Mouse (Mus musculus): ENCODE results near the gene Mad2l2. TPM values are rescaled to one million over a fixed set of nuclear protein-coding genes. Genes with fewer than 3 reads are reported as not detected.

Mad2l2 gene
- polyA plus RNA-seq, 1 experiment from 2014 or later, result 83.6 TPM

DNA sequence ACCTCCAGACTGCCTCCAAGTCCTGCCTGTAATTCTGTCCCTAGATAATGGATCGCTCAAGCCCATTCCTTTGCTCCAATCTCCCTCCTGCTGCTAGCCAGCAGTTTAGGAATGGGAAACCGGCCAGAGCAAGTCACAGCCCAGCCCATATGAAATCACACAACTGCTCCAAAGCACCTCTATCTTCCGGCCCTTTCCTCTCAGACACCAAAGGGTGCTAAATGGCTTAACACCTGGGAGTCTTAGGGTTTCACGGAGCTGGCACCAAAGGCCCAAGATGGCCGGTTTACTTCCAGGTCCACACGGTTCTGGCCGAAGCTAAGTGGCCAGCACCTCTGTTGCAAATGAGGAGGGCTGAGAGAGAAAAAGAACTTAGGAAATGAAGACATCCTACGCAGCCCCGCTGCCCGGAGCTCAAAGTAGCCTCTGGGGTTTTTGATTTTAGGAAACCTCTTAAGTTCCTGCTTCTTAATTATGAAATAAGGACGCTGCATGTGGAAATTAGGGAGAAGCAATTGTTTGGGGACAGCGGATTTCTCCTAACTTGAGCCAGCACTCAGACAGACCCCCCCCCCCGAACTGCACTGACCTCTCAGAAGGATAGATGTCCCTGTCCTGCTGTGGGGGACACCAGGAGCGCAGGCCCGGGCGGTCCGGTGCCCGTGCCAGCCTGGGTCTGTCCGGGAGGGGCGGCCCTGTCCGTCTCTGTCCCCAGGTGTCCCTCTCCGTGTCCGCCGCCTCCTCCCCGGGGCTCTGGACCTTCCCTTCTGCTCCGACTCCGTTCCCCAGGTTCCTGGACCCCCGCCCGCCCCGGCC is 42.9 kb upstream of the Mad2l2 start:
- WGBS, result 2% methylated on average over 30 of the region's 30 CpGs
- ATAC-seq (ENCODE audit: low FRiP score) (peak; percentile 77), DNase-seq (ENCODE audit: low spot score, missing footprints) (peak; percentile 90)
- H3K36me3 ChIP-seq (ENCODE audit: control insufficient read depth, insufficient read depth, low read length), result no peaks in the 10 kb centered on the region
- H3K27ac ChIP-seq (ENCODE audit: low read depth, low read length), result no peak overlapping the region
- peak overlapping the region; percentile 81 for H3K9ac ChIP-seq (ENCODE audit: low read length)
- peak overlapping the region; percentile 80 for H3K4me2 ChIP-seq
- H3K9me3 ChIP-seq (ENCODE audit: control insufficient read depth, low read length), result no peaks in the 10 kb centered on the region
- no peaks in the 10 kb centered on the region for H3K27me3 ChIP-seq (ENCODE audit: control insufficient read depth, insufficient read depth, low read length)
- peaks cover 16% of the 10 kb centered on the region for H3K4me1 ChIP-seq (ENCODE audit: control insufficient read depth, insufficient read depth, low read length)
- H3K4me3 ChIP-seq (ENCODE audit: low read depth, low read length), result peak overlapping the region; percentile 70

DNA sequence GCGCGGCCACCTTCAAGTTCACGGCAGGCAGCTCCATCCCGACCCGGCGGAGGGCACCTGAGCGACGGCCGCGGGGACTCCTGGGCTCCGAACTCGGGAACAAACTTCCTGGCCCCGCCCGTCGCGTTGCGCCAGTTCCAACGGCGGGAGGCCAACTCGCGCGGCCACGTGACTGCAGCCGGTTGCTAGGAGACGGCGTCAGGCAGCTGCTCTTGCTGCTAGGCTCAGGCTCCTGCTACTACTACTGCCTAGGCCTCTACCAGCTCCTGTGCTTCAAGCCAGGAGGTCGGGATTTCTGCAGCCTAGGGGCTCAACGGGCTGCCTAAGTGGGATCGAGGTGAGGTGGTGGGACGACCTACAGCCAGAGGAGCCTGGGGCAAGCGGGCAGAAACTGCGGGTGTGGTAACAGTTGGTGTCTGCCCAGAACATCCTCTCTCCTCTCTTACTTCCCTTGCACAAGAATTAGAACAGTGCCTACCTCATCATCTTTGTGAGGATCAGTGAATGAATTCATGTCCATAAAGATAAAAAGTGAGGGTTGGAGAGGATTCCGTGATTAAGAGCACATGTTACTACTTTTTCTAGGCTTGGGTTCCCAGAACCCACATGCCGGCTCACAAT is 42.2 kb upstream of the Mad2l2 start, which contains the start of gene Agtrap:
Gene Agtrap (minus strand): TSS at position 125 of the 621 bp plus-strand sequence.
- H3K27ac ChIP-seq (ENCODE audit: low read depth, low read length), result peak within 1 kb of the TSS; percentile 53
- peaks cover 16% of the 10 kb centered on the region for H3K4me1 ChIP-seq (ENCODE audit: control insufficient read depth, insufficient read depth, low read length)
- peak within 1 kb of the TSS; percentile 80 for H3K4me2 ChIP-seq
- H3K36me3 ChIP-seq (ENCODE audit: control insufficient read depth, insufficient read depth, low read length), result no peaks in the 10 kb centered on the region
- 4% methylated on average over 33 of the region's 34 CpGs for WGBS
- no peaks in the 10 kb centered on the region for H3K9me3 ChIP-seq (ENCODE audit: control insufficient read depth, low read length)
- peak within 1 kb of the TSS; percentile 70 for H3K4me3 ChIP-seq (ENCODE audit: low read depth, low read length)
- DNase-seq (ENCODE audit: low spot score, missing footprints) (peak; percentile 97), ATAC-seq (ENCODE audit: low FRiP score) (peak; percentile 91)
- H3K27me3 ChIP-seq (ENCODE audit: control insufficient read depth, insufficient read depth, low read length), result no peaks in the 10 kb centered on the region
- H3K9ac ChIP-seq (ENCODE audit: low read length), result peak within 1 kb of the TSS; percentile 81

DNA sequence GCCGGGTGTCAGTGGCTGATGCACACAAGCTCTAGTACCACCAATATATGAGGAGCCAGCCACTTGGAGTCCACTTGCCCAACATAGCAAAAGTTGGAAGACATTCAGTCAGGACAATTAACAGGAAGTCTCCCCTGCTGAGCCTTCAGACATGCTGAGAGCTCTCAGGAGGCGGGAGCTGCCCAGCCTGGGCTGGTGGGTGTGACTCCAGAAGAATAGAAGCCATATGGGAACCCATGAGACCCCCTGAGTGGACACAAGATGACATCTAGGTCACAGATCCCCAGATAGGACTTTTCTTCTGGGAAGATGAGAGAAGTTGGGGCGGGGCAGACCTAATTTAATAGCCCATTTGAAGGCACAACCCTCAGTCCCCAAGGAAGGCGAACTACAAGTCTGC is 41.0 kb upstream of the Mad2l2 start:
- Histone ChIP-seq H3K27ac (ENCODE audit: low read depth, low read length) (no peak overlapping the region), H3K9ac (ENCODE audit: low read length) (no peak overlapping the region), H3K27me3 (ENCODE audit: control insufficient read depth, insufficient read depth, low read length) (no peaks in the 10 kb centered on the region), H3K36me3 (ENCODE audit: control insufficient read depth, insufficient read depth, low read length) (no peaks in the 10 kb centered on the region), H3K4me1 (ENCODE audit: control insufficient read depth, insufficient read depth, low read length) (peaks cover 13% of the 10 kb centered on the region), H3K4me3 (ENCODE audit: low read depth, low read length) (no peak overlapping the region), H3K4me2 (no peak overlapping the region), H3K9me3 (ENCODE audit: control insufficient read depth, low read length) (no peaks in the 10 kb centered on the region)
- ATAC-seq (ENCODE audit: low FRiP score), result no peak
- WGBS, result 66% methylated on average over 4 of the region's 4 CpGs
- DNase-seq (ENCODE audit: low spot score, missing footprints), result no peak

DNA sequence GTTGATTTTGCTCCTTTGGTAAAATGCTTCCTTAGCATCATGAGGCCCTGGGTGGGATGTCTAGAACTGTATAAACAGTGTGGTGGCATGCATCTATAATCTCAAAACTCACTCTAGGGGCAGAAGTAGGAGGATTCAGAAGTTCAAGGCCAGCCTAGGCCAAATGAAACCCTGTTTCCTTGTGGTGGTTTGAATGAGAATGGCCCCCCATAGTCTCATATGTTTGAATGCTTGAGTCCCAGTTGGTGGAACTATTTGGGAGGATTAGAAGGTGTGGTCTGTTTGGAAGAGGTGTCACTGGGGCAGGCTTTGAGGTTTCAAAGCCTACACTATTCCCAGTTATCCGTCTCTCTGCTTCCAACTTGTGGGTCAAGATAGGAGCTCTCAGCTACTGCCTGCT is 39.0 kb upstream of the Mad2l2 start:
- WGBS, result 84% methylated on average over 1 of the region's 1 CpGs
- H3K36me3 ChIP-seq (ENCODE audit: control insufficient read depth, insufficient read depth, low read length), result no peaks in the 10 kb centered on the region
- no peak overlapping the region for H3K4me2 ChIP-seq
- no peak overlapping the region for H3K9ac ChIP-seq (ENCODE audit: low read length)
- H3K9me3 ChIP-seq (ENCODE audit: control insufficient read depth, low read length), result no peaks in the 10 kb centered on the region
- no peak for DNase-seq (ENCODE audit: low spot score, missing footprints)
- H3K27me3 ChIP-seq (ENCODE audit: control insufficient read depth, insufficient read depth, low read length), result no peaks in the 10 kb centered on the region
- no peak overlapping the region for H3K27ac ChIP-seq (ENCODE audit: low read depth, low read length)
- peaks cover 10% of the 10 kb centered on the region for H3K4me1 ChIP-seq (ENCODE audit: control insufficient read depth, insufficient read depth, low read length)
- ATAC-seq (ENCODE audit: low FRiP score), result no peak
- no peak overlapping the region for H3K4me3 ChIP-seq (ENCODE audit: low read depth, low read length)

DNA sequence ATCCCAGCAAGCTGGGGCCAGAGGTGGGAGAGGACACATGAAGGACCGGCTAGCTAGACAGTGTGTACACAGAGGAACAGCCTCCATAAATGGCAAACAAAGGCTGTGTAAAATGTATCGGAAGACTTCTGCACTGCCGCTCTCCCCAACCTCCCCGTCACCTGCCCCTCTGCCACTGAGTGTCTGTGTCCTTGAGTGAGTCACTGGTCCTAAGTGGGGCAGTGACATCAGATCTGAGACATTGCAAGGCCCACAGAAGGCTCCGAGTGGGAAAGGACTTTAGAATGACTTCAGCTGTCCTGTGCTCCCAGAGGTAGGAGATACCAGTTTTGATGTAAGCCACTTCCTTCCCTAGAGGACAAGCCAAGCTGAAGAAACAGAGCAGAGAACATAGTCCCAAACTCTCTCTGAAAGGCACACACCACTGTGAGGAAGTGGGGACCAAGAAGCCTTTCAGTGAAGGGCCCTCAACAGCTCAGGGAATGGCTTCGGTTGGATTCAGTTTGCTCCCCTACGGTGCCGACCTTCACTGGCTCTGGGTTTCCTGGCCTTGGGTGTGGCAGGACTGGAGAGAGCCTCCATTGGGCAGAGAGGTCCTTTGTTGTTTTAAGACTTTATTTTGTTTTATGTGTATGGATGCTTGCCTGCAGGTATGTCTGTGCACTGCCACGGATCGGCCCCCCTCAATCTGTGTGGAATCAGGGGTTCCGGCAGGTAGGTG is 37.5 kb upstream of the Mad2l2 start:
- 92% methylated on average over 11 of the region's 11 CpGs for WGBS

DNA sequence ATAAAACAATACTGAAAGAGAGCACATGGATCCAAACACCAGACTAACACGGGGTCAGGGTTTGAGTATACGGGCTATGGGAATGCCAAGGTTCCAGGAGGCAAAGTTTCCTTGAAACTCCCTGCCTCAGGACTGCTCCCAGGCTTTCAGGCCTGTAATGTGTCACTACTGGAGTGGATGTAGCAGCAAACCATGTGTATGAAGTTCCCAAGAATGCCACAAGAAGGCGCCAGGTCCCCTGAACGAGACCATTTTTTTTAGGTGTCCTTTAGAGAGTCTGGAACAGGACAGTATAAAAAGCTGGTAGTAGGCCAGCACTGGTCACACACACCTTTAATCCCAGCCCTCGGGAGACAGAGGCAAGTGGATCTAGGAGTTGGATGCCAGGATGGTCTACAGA is 36.0 kb upstream of the Mad2l2 start:
- ATAC-seq (ENCODE audit: low FRiP score), result no peak

More for the DNA sequence above, 37.5 kb upstream of the Mad2l2 start:
- H3K36me3 ChIP-seq (ENCODE audit: control insufficient read depth, insufficient read depth, low read length), result no peaks in the 10 kb centered on the region
- H3K9ac ChIP-seq (ENCODE audit: low read length), result no peak overlapping the region
- peaks cover 4% of the 10 kb centered on the region; the same call in 1 of the 2 replicates for H3K4me1 ChIP-seq (ENCODE audit: control insufficient read depth, insufficient read depth, low read length)
- H3K27ac ChIP-seq (ENCODE audit: low read depth, low read length), result no peak overlapping the region
- H3K4me2 ChIP-seq, result no peak overlapping the region
- H3K4me3 ChIP-seq (ENCODE audit: low read depth, low read length), result no peak overlapping the region
- ATAC-seq (ENCODE audit: low FRiP score) (no peak), DNase-seq (ENCODE audit: low spot score, missing footprints) (no peak)
- no peaks in the 10 kb centered on the region for H3K9me3 ChIP-seq (ENCODE audit: control insufficient read depth, low read length)
- H3K27me3 ChIP-seq (ENCODE audit: control insufficient read depth, insufficient read depth, low read length), result no peaks in the 10 kb centered on the region

DNA sequence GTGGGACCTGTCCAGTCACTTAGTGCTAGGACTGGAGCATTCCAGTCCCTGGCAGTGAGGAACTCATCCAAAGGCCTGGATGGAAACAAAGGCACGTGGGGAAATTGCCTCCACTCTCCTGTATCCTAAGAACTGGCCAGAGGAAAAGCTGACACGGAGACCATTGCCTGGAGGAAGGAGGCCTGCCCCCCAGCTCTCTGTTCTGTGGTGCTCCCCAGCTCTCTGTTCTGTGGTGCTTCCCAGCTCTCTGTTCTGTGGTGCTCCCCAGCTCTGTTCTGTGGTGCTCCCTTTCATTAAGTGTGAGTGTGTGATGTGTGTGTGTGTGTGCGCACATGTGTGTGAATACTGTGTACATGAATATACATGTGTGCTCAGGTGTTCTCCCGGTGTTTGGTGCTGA is 35.1 kb upstream of the Mad2l2 start:
- H3K27ac ChIP-seq (ENCODE audit: low read depth, low read length), result no peak overlapping the region
- no peak for DNase-seq (ENCODE audit: low spot score, missing footprints)
- H3K27me3 ChIP-seq (ENCODE audit: control insufficient read depth, insufficient read depth, low read length), result no peaks in the 10 kb centered on the region
- ATAC-seq (ENCODE audit: low FRiP score), result no peak
- H3K4me2 ChIP-seq, result no peak overlapping the region
- no peaks in the 10 kb centered on the region for H3K4me1 ChIP-seq (ENCODE audit: control insufficient read depth, insufficient read depth, low read length)
- 79% methylated on average over 4 of the region's 4 CpGs for WGBS
- H3K9ac ChIP-seq (ENCODE audit: low read length), result no peak overlapping the region
- H3K4me3 ChIP-seq (ENCODE audit: low read depth, low read length), result no peak overlapping the region
- H3K9me3 ChIP-seq (ENCODE audit: control insufficient read depth, low read length), result no peaks in the 10 kb centered on the region
- no peaks in the 10 kb centered on the region for H3K36me3 ChIP-seq (ENCODE audit: control insufficient read depth, insufficient read depth, low read length)

More for the DNA sequence above, 36.0 kb upstream of the Mad2l2 start:
- no peaks in the 10 kb centered on the region for H3K4me1 ChIP-seq (ENCODE audit: control insufficient read depth, insufficient read depth, low read length)
- no peak overlapping the region for H3K27ac ChIP-seq (ENCODE audit: low read depth, low read length)
- no peak for DNase-seq (ENCODE audit: low spot score, missing footprints)
- H3K9ac ChIP-seq (ENCODE audit: low read length), result no peak overlapping the region
- 86% methylated on average over 5 of the region's 5 CpGs for WGBS
- H3K36me3 ChIP-seq (ENCODE audit: control insufficient read depth, insufficient read depth, low read length), result no peaks in the 10 kb centered on the region
- no peak overlapping the region for H3K4me2 ChIP-seq
- H3K4me3 ChIP-seq (ENCODE audit: low read depth, low read length), result no peak overlapping the region
- H3K27me3 ChIP-seq (ENCODE audit: control insufficient read depth, insufficient read depth, low read length), result no peaks in the 10 kb centered on the region
- no peaks in the 10 kb centered on the region for H3K9me3 ChIP-seq (ENCODE audit: control insufficient read depth, low read length)

DNA sequence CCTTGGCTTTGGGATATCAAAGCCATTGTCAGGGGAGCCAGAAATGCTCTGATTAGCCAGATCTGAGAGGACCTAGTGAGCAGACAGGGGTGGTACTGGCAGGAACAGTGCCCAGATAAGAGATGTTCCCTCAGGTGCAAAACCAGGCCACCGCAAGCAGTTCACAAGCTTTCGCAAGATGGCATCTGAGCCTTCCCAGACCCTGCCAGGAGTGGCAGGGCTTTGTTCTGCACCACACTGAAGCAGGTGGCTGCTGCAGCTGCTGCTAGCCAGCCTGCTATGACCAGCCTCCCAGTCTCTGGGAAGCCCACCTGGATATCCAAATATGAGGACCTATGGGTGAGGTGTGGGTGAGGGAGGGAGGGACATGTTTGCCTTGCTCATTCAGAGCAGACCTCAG is 32.2 kb upstream of the Mad2l2 start:
- Histone ChIP-seq H3K4me2 (no peak overlapping the region), H3K27ac (ENCODE audit: low read depth, low read length) (no peak overlapping the region), H3K27me3 (ENCODE audit: control insufficient read depth, insufficient read depth, low read length) (no peaks in the 10 kb centered on the region), H3K9me3 (ENCODE audit: control insufficient read depth, low read length) (no peaks in the 10 kb centered on the region), H3K4me1 (ENCODE audit: control insufficient read depth, insufficient read depth, low read length) (peaks cover 4% of the 10 kb centered on the region), H3K36me3 (ENCODE audit: control insufficient read depth, insufficient read depth, low read length) (no peaks in the 10 kb centered on the region), H3K9ac (ENCODE audit: low read length) (no peak overlapping the region; the same call in 1 of the 2 replicates), H3K4me3 (ENCODE audit: low read depth, low read length) (no peak overlapping the region)
- 93% methylated on average over 2 of the region's 2 CpGs for WGBS
- DNase-seq (ENCODE audit: low spot score, missing footprints) (no peak), ATAC-seq (ENCODE audit: low FRiP score) (no peak)

DNA sequence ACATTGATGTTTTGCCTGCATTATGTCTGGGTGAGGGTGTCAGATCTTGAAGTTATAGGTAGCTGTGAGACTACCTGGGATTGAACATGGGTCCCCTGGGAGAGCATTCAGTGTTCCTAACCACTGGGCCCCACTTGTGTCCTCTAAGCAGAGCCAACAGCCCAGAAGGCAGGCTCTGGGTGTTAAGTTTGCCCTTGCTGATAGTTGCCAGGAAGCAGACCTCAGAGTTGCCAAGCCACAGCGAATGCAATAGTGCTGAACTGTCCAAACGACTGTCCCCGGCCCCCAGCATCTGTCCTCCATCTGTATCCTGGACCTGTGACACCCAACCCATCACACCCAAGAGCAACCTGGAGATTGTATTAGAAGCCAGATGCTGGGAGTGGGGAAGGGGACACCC is 31.5 kb upstream of the Mad2l2 start:
- DNase-seq (ENCODE audit: low spot score, missing footprints), result no peak
- 97% methylated on average over 3 of the region's 3 CpGs for WGBS
- no peak for ATAC-seq (ENCODE audit: low FRiP score)
- no peak overlapping the region for H3K4me2 ChIP-seq
- peaks cover 4% of the 10 kb centered on the region for H3K4me1 ChIP-seq (ENCODE audit: control insufficient read depth, insufficient read depth, low read length)
- no peaks in the 10 kb centered on the region for H3K27me3 ChIP-seq (ENCODE audit: control insufficient read depth, insufficient read depth, low read length)
- no peak overlapping the region for H3K4me3 ChIP-seq (ENCODE audit: low read depth, low read length)
- no peak overlapping the region for H3K27ac ChIP-seq (ENCODE audit: low read depth, low read length)
- no peaks in the 10 kb centered on the region for H3K36me3 ChIP-seq (ENCODE audit: control insufficient read depth, insufficient read depth, low read length)
- H3K9me3 ChIP-seq (ENCODE audit: control insufficient read depth, low read length), result no peaks in the 10 kb centered on the region
- no peak overlapping the region for H3K9ac ChIP-seq (ENCODE audit: low read length)

Data from midbrain, embryonic 11.5 days (tissue).